Mouse (Mus musculus) liver, adult 2 months (tissue): ENCODE measurements at regions not wholly inside any gene's neighbourhood (a gene's known extent, or its start where the extent isn't known, plus 50 kb on each side); places are given as distances from the start of the nearest gene placed in this dataset.
"Not testable (repeated sequence)": the region's sequence is repeated elsewhere in the genome, so short reads cannot be mapped to it uniquely, and the experiment has no call there.

ENCODE experiments used
- CTCF ChIP-seq: fragments of 200-500 bp; IDR thresholded peaks from 2 replicates; pipeline ENCODE4 v1.5.1; 2011; ENCODE audit warnings: low read depth, low read length, control low read depth
- POLR2A ChIP-seq: fragments of 200-500 bp; IDR thresholded peaks from 2 replicates; pipeline ENCODE4 v1.6.1; 2011; ENCODE audit warnings: low read length, control low read depth; ENCODE audit not compliant: insufficient read depth; ENCODE audit errors: extremely low read depth

DNA sequence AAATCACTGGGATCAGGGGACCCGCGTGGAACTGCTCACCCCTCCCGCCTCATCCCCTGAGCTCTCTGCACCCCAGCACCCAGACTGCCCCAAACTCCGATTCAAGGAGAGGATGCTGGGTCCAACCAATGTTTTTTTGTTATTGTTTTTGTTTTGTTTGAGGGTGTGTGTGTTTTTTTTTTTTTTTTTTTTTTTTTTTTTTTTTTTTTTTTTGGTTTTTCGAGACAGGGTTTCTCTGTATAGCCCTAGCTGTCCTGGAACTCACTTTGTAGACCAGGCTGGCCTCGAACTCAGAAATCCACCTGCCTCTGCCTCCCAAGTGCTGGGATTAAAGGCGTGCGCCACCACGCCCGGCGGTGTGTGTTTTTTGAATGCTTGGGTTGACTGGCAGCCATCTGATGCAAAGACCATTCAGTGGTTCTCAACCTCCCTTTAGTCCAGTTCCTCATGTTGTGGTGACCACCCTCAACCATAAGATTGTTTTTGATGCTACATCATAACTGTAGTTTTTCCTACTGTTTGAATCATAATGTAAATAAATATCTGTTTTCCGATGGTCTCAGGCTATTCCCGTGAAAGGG, 81.3 kb upstream of the Akt3 start:
- TF ChIP-seq POLR2A, CTCF: not testable (repeated sequence)
